8 mouse cellular contexts compared by ENCODE assay signal in the genomic region with DNA sequence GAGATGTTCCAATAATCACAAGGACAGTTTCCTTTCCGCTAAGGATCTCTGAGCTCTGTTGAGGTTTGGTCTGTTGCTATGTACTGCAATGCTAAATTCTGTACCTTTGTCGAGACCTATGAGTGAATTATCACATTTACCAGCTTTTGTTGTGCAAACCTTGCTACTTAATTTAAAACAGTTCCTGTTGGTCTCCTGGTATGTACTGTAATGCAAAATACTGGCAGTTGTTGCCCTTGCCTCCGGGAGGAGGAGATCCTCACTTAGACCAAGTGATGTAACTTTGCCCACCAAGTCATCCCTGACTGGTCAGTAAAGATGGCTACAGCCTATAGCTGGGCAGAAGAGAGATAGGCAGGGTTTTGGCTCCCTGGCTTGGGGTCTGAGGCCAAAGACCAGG. TPM values are rescaled to one million over a fixed set of nuclear protein-coding genes. Genes with fewer than 3 reads are reported as not detected.
DNase-seq lines count a peak whose midpoint lies in the region; ATAC-seq lines count a peak whose summit lies in the region.

A gene (plus strand): TSS at position 337 of the 400 bp plus-strand sequence.

- no peak within 1 kb of the TSS for H3K4me3 ChIP-seq in forebrain, embryonic 15.5 days
- H3K4me3 ChIP-seq in hindbrain, embryonic 13.5 days = no peak within 1 kb of the TSS
- no peak within 1 kb of the TSS for H3K4me3 ChIP-seq in liver, embryonic 15.5 days (replicated peaks)

- H3K36me3 ChIP-seq in forebrain, embryonic 15.5 days = peaks cover 4% of the 10 kb centered on the region; the same call in 1 of the 2 replicates
- peaks cover under 1% of the 10 kb centered on the region; the same call in 1 of the 2 replicates for H3K36me3 ChIP-seq in hindbrain, embryonic 13.5 days
- no peaks in the 10 kb centered on the region for H3K36me3 ChIP-seq in liver, embryonic 15.5 days (replicated peaks)

- no peak for DNase-seq in frontal cortex, adult 2 months (ENCODE audit: extremely low spot score in 1 of 2, low spot score in 1 of 2)
- DNase-seq in R1 (ENCODE audit: low read depth, low spot score) = peak; percentile 99
- no peak for DNase-seq in natural killer cell, adult 2 months (ENCODE audit: low spot score in 2 of 2)
- no peak for DNase-seq in right cerebral cortex, postnatal 36 days (ENCODE audit: low spot score in 2 of 2)

- H3K9me3 ChIP-seq in forebrain, embryonic 15.5 days = no peaks in the 10 kb centered on the region
- H3K9me3 ChIP-seq in hindbrain, embryonic 13.5 days = no peaks in the 10 kb centered on the region
- H3K9me3 ChIP-seq in liver, embryonic 15.5 days (replicated peaks) = no peaks in the 10 kb centered on the region

- WGBS in forebrain, embryonic 15.5 days = 86% methylated on average over 3 of the region's 3 CpGs
- WGBS in hindbrain, embryonic 13.5 days = 93% methylated on average over 3 of the region's 3 CpGs
- WGBS in liver, embryonic 15.5 days (ENCODE audit: insufficient replicate concordance) = 74% methylated on average over 3 of the region's 3 CpGs

- no peaks in the 10 kb centered on the region for H3K27me3 ChIP-seq in forebrain, embryonic 15.5 days
- no peaks in the 10 kb centered on the region for H3K27me3 ChIP-seq in hindbrain, embryonic 13.5 days
- H3K27me3 ChIP-seq in liver, embryonic 15.5 days = no peaks in the 10 kb centered on the region

- H3K4me1 ChIP-seq in forebrain, embryonic 15.5 days = peaks cover 12% of the 10 kb centered on the region
- peaks cover 7% of the 10 kb centered on the region for H3K4me1 ChIP-seq in hindbrain, embryonic 13.5 days (replicated peaks)
- peaks cover 16% of the 10 kb centered on the region for H3K4me1 ChIP-seq in liver, embryonic 15.5 days (replicated peaks)

- ATAC-seq in frontal cortex, adult (ENCODE audit: low TSS enrichment) = no peak
- ATAC-seq in forebrain, embryonic 15.5 days (replicated peaks) = no peak
- no peak for ATAC-seq in hindbrain, embryonic 13.5 days (ENCODE audit: low FRiP score)
- ATAC-seq in liver, embryonic 15.5 days (ENCODE audit: insufficient read depth) = no peak

- no peak within 1 kb of the TSS for H3K27ac ChIP-seq in forebrain, embryonic 15.5 days (replicated peaks)
- no peak within 1 kb of the TSS for H3K27ac ChIP-seq in hindbrain, embryonic 13.5 days
- no peak within 1 kb of the TSS for H3K27ac ChIP-seq in liver, embryonic 15.5 days (replicated peaks)

- no peak within 1 kb of the TSS for H3K4me2 ChIP-seq in forebrain, embryonic 15.5 days (replicated peaks)
- no peak within 1 kb of the TSS for H3K4me2 ChIP-seq in hindbrain, embryonic 13.5 days
- H3K4me2 ChIP-seq in liver, embryonic 15.5 days = no peak within 1 kb of the TSS

- H3K9ac ChIP-seq in forebrain, embryonic 15.5 days (replicated peaks) = no peak within 1 kb of the TSS
- no peak within 1 kb of the TSS for H3K9ac ChIP-seq in hindbrain, embryonic 13.5 days
- H3K9ac ChIP-seq in liver, embryonic 15.5 days = no peak within 1 kb of the TSS

RNA-seq across cellular contexts. Expression of the gene that starts here (rescaled TPM):
- polyA plus RNA-seq in frontal cortex, adult 2 months (2012; rRNA removed) = 111 and 131 TPM in 2 replicates
- polyA plus RNA-seq in forebrain, embryonic 15.5 days (2015; fragmentation: Nextera tagmentation; extraction: Ambion mirVana) = 133 and 134 TPM in 2 replicates
- 154 and 163 TPM in 2 replicates for polyA plus RNA-seq in hindbrain, embryonic 13.5 days (2015; fragmentation: Nextera tagmentation; extraction: Ambion mirVana)
- polyA plus RNA-seq in liver, embryonic 15.5 days (2015; fragmentation: Nextera tagmentation; extraction: Ambion mirVana) = 190 and 206 TPM in 2 replicates
